Mouse (Mus musculus): ENCODE results near the gene Cort.
"Not testable (repeated sequence)": the region's sequence is repeated elsewhere in the genome, so short reads cannot be mapped to it uniquely, and the experiment has no call there.

Gene Cort

GRCm38 (mm10) chr4:149126663-149127062 is at the start of gene Cort:
Cort (minus strand) TSS chr4:149126763.
- in situ Hi-C loops (cut with MboI): no loop called here

- in situ Hi-C loops (cut with MboI): no loop called here
Measured at GRCm38 (mm10) chr4:149173661-149174060, 47.1 kb upstream of the Cort start.

- in situ Hi-C loops (cut with MboI): no loop called here
Measured at GRCm38 (mm10) chr4:149172666-149173065, 46.1 kb upstream of the Cort start.

- in situ Hi-C loops (cut with MboI): no loop called here
Measured at GRCm38 (mm10) chr4:149172083-149172482, 45.5 kb upstream of the Cort start.

- in situ Hi-C loops (cut with MboI): no loop called here
Measured at GRCm38 (mm10) chr4:149171581-149171981, 45.0 kb upstream of the Cort start.

- in situ Hi-C loops (cut with MboI): no loop called here
Measured at GRCm38 (mm10) chr4:149170394-149170931, 43.9 kb upstream of the Cort start.

GRCm38 (mm10) chr4:149169926-149170325 is 43.4 kb upstream of the Cort start:
- in situ Hi-C loops (cut with MboI): not testable (repeated sequence)

- in situ Hi-C loops (cut with MboI): no loop called here
Measured at GRCm38 (mm10) chr4:149168016-149168415, 41.5 kb upstream of the Cort start.

GRCm38 (mm10) chr4:149166957-149167611 is 40.5 kb upstream of the Cort start:
- in situ Hi-C loops (cut with MboI): no loop called here

GRCm38 (mm10) chr4:149166215-149166946 is 39.8 kb upstream of the Cort start, which contains the start of gene Pgd:
Pgd (minus strand) TSS chr4:149166771.
- in situ Hi-C loops (cut with MboI): no loop called here

- in situ Hi-C loops (cut with MboI): no loop called here
Measured at GRCm38 (mm10) chr4:149164150-149164549, 37.6 kb upstream of the Cort start.

GRCm38 (mm10) chr4:149163196-149163595 is 36.6 kb upstream of the Cort start:
- in situ Hi-C loops (cut with MboI): no loop called here

- in situ Hi-C loops (cut with MboI): no loop called here
Measured at GRCm38 (mm10) chr4:149161166-149161565, 34.6 kb upstream of the Cort start.

- in situ Hi-C loops (cut with MboI): no loop called here
Measured at GRCm38 (mm10) chr4:149159891-149160290, 33.3 kb upstream of the Cort start.

GRCm38 (mm10) chr4:149159203-149159602 is 32.6 kb upstream of the Cort start:
- in situ Hi-C loops (cut with MboI): no loop called here

- in situ Hi-C loops (cut with MboI): no loop called here
Measured at GRCm38 (mm10) chr4:149157415-149157973, 30.9 kb upstream of the Cort start.

- in situ Hi-C loops (cut with MboI): no loop called here
Measured at GRCm38 (mm10) chr4:149155711-149156110, 29.1 kb upstream of the Cort start.

- in situ Hi-C loops (cut with MboI): no loop called here
Measured at GRCm38 (mm10) chr4:149154859-149155258, 28.3 kb upstream of the Cort start.

GRCm38 (mm10) chr4:149150721-149151120 is 24.2 kb upstream of the Cort start:
- in situ Hi-C loops (cut with MboI): no loop called here

- in situ Hi-C loops (cut with MboI): no loop called here
Measured at GRCm38 (mm10) chr4:149150256-149150655, 23.7 kb upstream of the Cort start.

- in situ Hi-C loops (cut with MboI): no loop called here
Measured at GRCm38 (mm10) chr4:149149611-149150010, 23.0 kb upstream of the Cort start.

- in situ Hi-C loops (cut with MboI): no loop called here
Measured at GRCm38 (mm10) chr4:149149196-149149595, 22.6 kb upstream of the Cort start.

GRCm38 (mm10) chr4:149148084-149148483 is 21.5 kb upstream of the Cort start:
- in situ Hi-C loops (cut with MboI): no loop called here
